Mouse (Mus musculus) erythroblast, adult 5-6 weeks (primary cell): ENCODE results near the gene Nfia. TPM values are rescaled to one million over a fixed set of nuclear protein-coding genes. Genes with fewer than 3 reads are reported as not detected.

Source experiments
- ATAC-seq: replicated peaks from 2 replicates; pipeline ENCODE4 v1.8.0; 2016; ENCODE audit warnings: moderate number of reproducible peaks, mild to moderate bottlenecking, moderate TSS enrichment, inconsistent platforms; ENCODE audit not compliant: poor library complexity, low FRiP score, severe bottlenecking
- total RNA-seq, 2 experiments: library from RNA; stranded (forward) in 1 of 2; stranded (reverse) in 1 of 2; fragments of 150-400 nt in 1 of 2; fragments of 200-764, 138-1000 nt in 1 of 2; gene quantifications; 2 replicates each; pipeline versions ENCODE4 v1.2.3 to v1.2.4; 2015 to 2017; ENCODE audit warnings: low replicate concordance in 2 of 2

Nfia gene
- total RNA-seq, 2 experiments from 2014 or later: 4.7 to 21.3 TPM

- no peak for ATAC-seq
Observed at GRCm38 (mm10) chr4:98061086-98061485, 288.6 kb downstream of the Nfia start.

GRCm38 (mm10) chr4:98063280-98063679 lies 290.7 kb downstream of the Nfia start:
- no peak for ATAC-seq

- no peak for ATAC-seq
Observed at GRCm38 (mm10) chr4:98076106-98076505, 303.6 kb downstream of the Nfia start.

- no peak for ATAC-seq
Observed at GRCm38 (mm10) chr4:98076624-98077023, 304.1 kb downstream of the Nfia start.

GRCm38 (mm10) chr4:98080586-98080985 lies 308.1 kb downstream of the Nfia start:
- ATAC-seq: no peak

GRCm38 (mm10) chr4:98081962-98082361 lies 309.4 kb downstream of the Nfia start:
- no peak for ATAC-seq

- no peak for ATAC-seq
Observed at GRCm38 (mm10) chr4:98082512-98082911, 310.0 kb downstream of the Nfia start.

- no peak for ATAC-seq
Observed at GRCm38 (mm10) chr4:98085060-98085459, 312.5 kb downstream of the Nfia start.

GRCm38 (mm10) chr4:98086976-98087375 lies 314.4 kb downstream of the Nfia start:
- no peak for ATAC-seq

GRCm38 (mm10) chr4:98089985-98090384 lies 317.5 kb downstream of the Nfia start:
- no peak for ATAC-seq

- ATAC-seq: no peak
Observed at GRCm38 (mm10) chr4:98090586-98090985, 318.1 kb downstream of the Nfia start.

- ATAC-seq: no peak
Observed at GRCm38 (mm10) chr4:98091368-98091827, 318.9 kb downstream of the Nfia start.

GRCm38 (mm10) chr4:98091901-98092472 lies 319.5 kb downstream of the Nfia start:
- ATAC-seq: no peak

- no peak for ATAC-seq
Observed at GRCm38 (mm10) chr4:98094112-98094805, 321.7 kb downstream of the Nfia start.

- ATAC-seq: no peak
Observed at GRCm38 (mm10) chr4:98095060-98095459, 322.5 kb downstream of the Nfia start.

GRCm38 (mm10) chr4:98097013-98097566 lies 324.6 kb downstream of the Nfia start:
- ATAC-seq: no peak

GRCm38 (mm10) chr4:98098663-98099062 lies 326.1 kb downstream of the Nfia start:
- ATAC-seq: peak; percentile 94

GRCm38 (mm10) chr4:98099433-98099832 lies 326.9 kb downstream of the Nfia start:
- no peak for ATAC-seq

- no peak for ATAC-seq
Observed at GRCm38 (mm10) chr4:98101153-98102096, 328.9 kb downstream of the Nfia start.

- ATAC-seq: no peak
Observed at GRCm38 (mm10) chr4:98102625-98103336, 330.2 kb downstream of the Nfia start.
